Mouse (Mus musculus): ENCODE data around the gene Ankrd33b. TPM values are rescaled to one million over a fixed set of nuclear protein-coding genes. Genes with fewer than 3 reads are reported as not detected.

Gene Ankrd33b
- polyA plus RNA-seq, 2 experiments, result 0.52 to 0.59 TPM

DNA sequence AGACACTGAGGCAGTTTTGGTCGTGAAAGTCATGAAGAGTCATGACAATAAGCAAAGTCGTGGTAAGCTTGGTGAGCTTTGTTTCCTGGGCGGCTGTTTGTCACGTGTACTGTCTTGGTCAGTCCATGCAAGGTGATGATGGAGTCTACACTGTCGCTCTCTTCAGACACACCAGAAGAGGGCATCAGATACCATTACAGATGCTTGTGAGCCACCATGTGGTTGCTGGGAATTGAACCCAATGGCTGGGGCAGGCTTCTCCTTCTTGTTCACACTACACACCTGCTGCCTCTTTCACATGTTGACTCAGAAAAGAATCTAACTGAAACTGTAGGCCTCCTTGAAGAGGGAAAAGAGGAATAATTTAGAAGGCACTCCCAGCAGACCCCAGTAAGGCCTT, 19.3 kb downstream of the Ankrd33b start:
- TF ChIP-seq POLR2A (IDR thresholded peaks at IDR 0.05; ENCODE audit: borderline replicate concordance, extremely low read depth, insufficient read depth, insufficient read length), result no peak
- Histone ChIP-seq H3K27me3 (ENCODE audit: control insufficient read depth, insufficient read depth, low read length) (no peaks in the 10 kb centered on the region), H3K27ac (replicated peaks; ENCODE audit: low read depth, low read length) (no peak overlapping the region), H3K4me2 (replicated peaks; ENCODE audit: low read depth, low read length, severe bottlenecking) (no peak overlapping the region), H3K9ac (ENCODE audit: low read depth, low read length, severe bottlenecking) (no peak overlapping the region), H3K4me3 (replicated peaks; ENCODE audit: low read length) (no peak overlapping the region), H3K36me3 (ENCODE audit: control insufficient read depth, insufficient read depth, low read length) (no peaks in the 10 kb centered on the region), H3K4me1 (ENCODE audit: control insufficient read depth, insufficient read depth, low read length) (no peaks in the 10 kb centered on the region), H3K9me3 (ENCODE audit: control insufficient read depth, low read length) (no peaks in the 10 kb centered on the region)
- ATAC-seq (ENCODE audit: low FRiP score, low read depth) (no peak), DNase-seq (ENCODE audit: low spot score) (no peak)
- 84% methylated on average over 5 of the region's 5 CpGs for WGBS

DNA sequence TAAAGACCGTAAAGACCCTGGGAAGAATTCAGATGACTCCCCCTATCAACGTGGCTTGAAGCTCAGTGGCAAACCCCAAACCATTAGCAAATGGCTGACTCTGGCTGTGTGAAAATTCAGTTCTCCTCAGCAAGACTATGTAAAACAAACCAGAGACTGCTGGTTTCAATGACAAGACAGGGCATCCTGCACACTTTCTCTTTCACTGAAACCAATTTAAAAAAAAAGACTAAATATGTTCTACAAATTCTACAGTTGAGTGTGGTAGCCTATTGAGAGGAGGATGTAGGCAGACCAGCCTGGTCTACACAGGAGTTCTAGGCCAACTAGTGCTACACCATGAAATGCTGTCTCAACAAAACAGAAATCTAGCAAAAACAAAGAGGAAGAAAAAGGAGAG, 21.0 kb downstream of the Ankrd33b start:
- Histone ChIP-seq H3K9me3 (ENCODE audit: control insufficient read depth, low read length) (no peaks in the 10 kb centered on the region), H3K4me1 (ENCODE audit: control insufficient read depth, insufficient read depth, low read length) (no peaks in the 10 kb centered on the region), H3K4me3 (replicated peaks; ENCODE audit: low read length) (no peak overlapping the region), H3K4me2 (replicated peaks; ENCODE audit: low read depth, low read length, severe bottlenecking) (no peak overlapping the region), H3K27me3 (ENCODE audit: control insufficient read depth, insufficient read depth, low read length) (no peaks in the 10 kb centered on the region), H3K9ac (ENCODE audit: low read depth, low read length, severe bottlenecking) (no peak overlapping the region), H3K27ac (replicated peaks; ENCODE audit: low read depth, low read length) (no peak overlapping the region), H3K36me3 (ENCODE audit: control insufficient read depth, insufficient read depth, low read length) (no peaks in the 10 kb centered on the region)
- DNase-seq (ENCODE audit: low spot score) (no peak), ATAC-seq (ENCODE audit: low FRiP score, low read depth) (no peak)
- whole genome bisulfite sequencing, result 55% methylated on average over 2 of the region's 2 CpGs
- no peak for TF ChIP-seq POLR2A (IDR thresholded peaks at IDR 0.05; ENCODE audit: borderline replicate concordance, extremely low read depth, insufficient read depth, insufficient read length)

DNA sequence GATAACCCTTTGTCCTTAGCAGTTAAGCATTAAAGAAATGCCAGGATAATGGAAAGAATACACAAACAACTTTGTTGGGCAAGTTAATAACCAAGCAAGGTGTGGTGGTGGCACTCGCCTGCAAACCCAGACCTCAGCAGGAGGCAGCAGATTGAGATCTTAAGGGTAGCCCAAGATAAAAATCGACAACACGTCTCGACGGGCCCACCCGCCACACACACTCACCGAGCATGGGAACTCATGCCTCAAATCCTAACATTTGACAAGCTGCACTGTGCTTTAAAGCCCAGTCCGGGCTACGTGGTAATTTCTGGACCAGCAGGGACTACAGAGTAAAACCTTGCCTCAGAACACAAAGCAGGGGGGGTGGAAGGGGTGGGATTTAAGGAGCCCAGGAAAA, 22.2 kb downstream of the Ankrd33b start:
- no peak for TF ChIP-seq POLR2A (IDR thresholded peaks at IDR 0.05; ENCODE audit: borderline replicate concordance, extremely low read depth, insufficient read depth, insufficient read length)
- no peak overlapping the region for H3K4me2 ChIP-seq (replicated peaks; ENCODE audit: low read depth, low read length, severe bottlenecking)
- ATAC-seq (ENCODE audit: low FRiP score, low read depth), result no peak

DNA sequence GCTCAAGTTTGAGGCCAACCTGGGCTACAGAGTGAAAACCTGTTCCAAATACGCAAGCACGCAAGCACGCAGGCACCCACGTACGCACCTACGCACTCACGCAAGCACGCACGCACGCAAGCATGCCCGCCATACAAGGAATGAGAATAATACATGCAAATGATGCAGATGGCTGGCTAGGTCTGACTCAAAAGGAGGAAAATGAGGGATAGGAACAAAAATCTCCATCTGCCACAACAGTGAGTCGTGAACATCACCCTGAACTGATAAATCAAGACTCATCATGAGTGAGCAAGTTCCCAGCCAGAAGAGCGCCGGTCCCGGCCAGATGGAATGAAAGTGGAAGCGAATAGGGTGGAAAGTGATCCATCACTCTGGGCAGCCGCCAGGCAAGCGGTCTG, 22.7 kb downstream of the Ankrd33b start:
- ATAC-seq (ENCODE audit: low FRiP score, low read depth) (no peak), DNase-seq (ENCODE audit: low spot score) (no peak)
- no peaks in the 10 kb centered on the region for H3K36me3 ChIP-seq (ENCODE audit: control insufficient read depth, insufficient read depth, low read length)
- H3K27me3 ChIP-seq (ENCODE audit: control insufficient read depth, insufficient read depth, low read length), result no peaks in the 10 kb centered on the region
- no peaks in the 10 kb centered on the region for H3K9me3 ChIP-seq (ENCODE audit: control insufficient read depth, low read length)
- no peak overlapping the region for H3K4me3 ChIP-seq (replicated peaks; ENCODE audit: low read length)
- H3K4me1 ChIP-seq (ENCODE audit: control insufficient read depth, insufficient read depth, low read length), result no peaks in the 10 kb centered on the region
- TF ChIP-seq POLR2A (IDR thresholded peaks at IDR 0.05; ENCODE audit: borderline replicate concordance, extremely low read depth, insufficient read depth, insufficient read length), result no peak
- WGBS, result 83% methylated on average over 18 of the region's 18 CpGs
- H3K4me2 ChIP-seq (replicated peaks; ENCODE audit: low read depth, low read length, severe bottlenecking), result no peak overlapping the region
- H3K27ac ChIP-seq (replicated peaks; ENCODE audit: low read depth, low read length), result no peak overlapping the region
- H3K9ac ChIP-seq (ENCODE audit: low read depth, low read length, severe bottlenecking), result no peak overlapping the region

More for the DNA sequence above, 22.2 kb downstream of the Ankrd33b start:
- Histone ChIP-seq H3K4me1 (ENCODE audit: control insufficient read depth, insufficient read depth, low read length) (no peaks in the 10 kb centered on the region), H3K36me3 (ENCODE audit: control insufficient read depth, insufficient read depth, low read length) (no peaks in the 10 kb centered on the region), H3K27ac (replicated peaks; ENCODE audit: low read depth, low read length) (no peak overlapping the region), H3K4me3 (replicated peaks; ENCODE audit: low read length) (no peak overlapping the region), H3K9me3 (ENCODE audit: control insufficient read depth, low read length) (no peaks in the 10 kb centered on the region), H3K27me3 (ENCODE audit: control insufficient read depth, insufficient read depth, low read length) (no peaks in the 10 kb centered on the region), H3K9ac (ENCODE audit: low read depth, low read length, severe bottlenecking) (no peak overlapping the region)
- no peak for DNase-seq (ENCODE audit: low spot score)
- 71% methylated on average over 9 of the region's 9 CpGs for WGBS

DNA sequence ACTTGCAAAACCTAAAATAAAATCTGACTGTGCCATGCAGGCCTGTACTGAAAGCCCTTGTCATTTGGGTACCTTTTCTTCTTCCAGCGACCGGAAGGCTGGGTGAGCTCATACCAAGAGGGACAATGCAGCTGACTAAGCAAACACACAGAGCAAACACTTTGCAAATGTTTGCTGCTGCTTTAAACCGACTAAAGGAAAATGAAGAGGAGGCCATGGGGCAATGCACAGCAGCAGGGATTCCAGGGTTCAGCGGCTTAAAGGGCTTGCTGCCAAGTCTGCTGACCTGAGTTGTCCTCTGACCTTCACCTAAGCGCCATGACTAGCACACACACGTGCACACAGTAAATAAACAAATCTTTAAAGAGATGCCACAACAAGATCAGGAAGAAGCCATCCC, 23.9 kb downstream of the Ankrd33b start:
- Histone ChIP-seq H3K9ac (ENCODE audit: low read depth, low read length, severe bottlenecking) (no peak overlapping the region), H3K4me2 (replicated peaks; ENCODE audit: low read depth, low read length, severe bottlenecking) (no peak overlapping the region), H3K4me3 (replicated peaks; ENCODE audit: low read length) (no peak overlapping the region), H3K9me3 (ENCODE audit: control insufficient read depth, low read length) (no peaks in the 10 kb centered on the region), H3K4me1 (ENCODE audit: control insufficient read depth, insufficient read depth, low read length) (no peaks in the 10 kb centered on the region), H3K27ac (replicated peaks; ENCODE audit: low read depth, low read length) (no peak overlapping the region), H3K36me3 (ENCODE audit: control insufficient read depth, insufficient read depth, low read length) (no peaks in the 10 kb centered on the region), H3K27me3 (ENCODE audit: control insufficient read depth, insufficient read depth, low read length) (no peaks in the 10 kb centered on the region)
- 34% methylated on average over 6 of the region's 6 CpGs for WGBS
- no peak for TF ChIP-seq POLR2A (IDR thresholded peaks at IDR 0.05; ENCODE audit: borderline replicate concordance, extremely low read depth, insufficient read depth, insufficient read length)
- DNase-seq (ENCODE audit: low spot score) (no peak), ATAC-seq (ENCODE audit: low FRiP score, low read depth) (no peak)

DNA sequence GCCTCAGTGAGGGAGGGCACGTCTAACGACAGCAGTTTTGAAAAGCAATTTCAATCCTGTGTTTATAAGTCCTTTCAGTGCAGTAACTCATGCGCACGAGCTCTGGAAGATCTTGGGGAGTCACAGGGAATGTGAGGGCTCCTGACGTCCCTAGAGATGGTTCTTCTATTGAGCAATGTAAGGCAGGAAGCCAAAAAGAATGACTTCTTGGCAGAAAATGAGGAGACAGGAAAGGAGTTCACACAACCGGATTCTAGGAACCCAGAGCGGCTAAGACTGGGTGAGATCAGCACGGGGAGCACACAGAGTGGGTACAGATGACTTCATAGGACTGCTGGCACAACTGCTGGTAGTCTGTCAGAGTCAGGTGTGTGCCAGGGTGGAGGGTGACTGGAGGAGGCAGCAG, 25.0 kb downstream of the Ankrd33b start:
- Histone ChIP-seq H3K27ac (replicated peaks; ENCODE audit: low read depth, low read length) (no peak overlapping the region), H3K27me3 (ENCODE audit: control insufficient read depth, insufficient read depth, low read length) (no peaks in the 10 kb centered on the region), H3K4me3 (replicated peaks; ENCODE audit: low read length) (no peak overlapping the region), H3K9me3 (ENCODE audit: control insufficient read depth, low read length) (no peaks in the 10 kb centered on the region), H3K36me3 (ENCODE audit: control insufficient read depth, insufficient read depth, low read length) (no peaks in the 10 kb centered on the region), H3K4me2 (replicated peaks; ENCODE audit: low read depth, low read length, severe bottlenecking) (no peak overlapping the region), H3K9ac (ENCODE audit: low read depth, low read length, severe bottlenecking) (no peak overlapping the region), H3K4me1 (ENCODE audit: control insufficient read depth, insufficient read depth, low read length) (no peaks in the 10 kb centered on the region)
- 47% methylated on average over 8 of the region's 8 CpGs for WGBS
- TF ChIP-seq POLR2A (IDR thresholded peaks at IDR 0.05; ENCODE audit: borderline replicate concordance, extremely low read depth, insufficient read depth, insufficient read length), result no peak
- DNase-seq (ENCODE audit: low spot score) (no peak), ATAC-seq (ENCODE audit: low FRiP score, low read depth) (no peak)
